8 mouse cellular contexts compared by ENCODE assay signal in the genomic region with DNA sequence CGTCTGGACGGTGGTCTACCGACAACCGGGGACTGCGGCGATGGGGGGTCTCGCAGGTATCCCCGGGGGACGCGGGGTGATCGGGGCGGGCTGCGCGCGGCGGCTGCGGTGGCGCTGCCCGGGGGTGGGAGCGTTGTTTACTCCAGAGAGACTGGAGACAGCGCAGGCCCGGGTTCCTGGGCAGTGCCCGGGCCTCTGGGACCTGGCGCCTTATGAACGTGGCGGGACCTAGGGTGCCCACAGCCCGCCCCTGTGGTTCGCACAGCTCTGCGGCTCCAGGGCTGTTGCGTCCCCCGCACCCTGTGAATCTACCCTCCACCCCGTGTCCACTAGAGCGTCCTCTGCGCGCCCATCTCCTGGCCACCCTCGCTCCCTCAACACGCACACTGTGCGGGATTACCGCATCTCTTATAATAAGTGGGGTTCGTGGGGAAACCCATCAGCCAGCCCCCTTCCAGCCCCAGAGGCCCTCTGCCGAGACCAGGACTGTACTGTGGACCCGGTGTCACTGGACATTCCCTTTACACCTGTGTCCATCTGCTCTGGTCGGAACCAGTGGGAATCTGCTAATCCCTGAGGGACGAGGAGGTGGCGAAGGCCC. TPM values are rescaled to one million over a fixed set of nuclear protein-coding genes. Genes with fewer than 3 reads are reported as not detected.
DNase-seq lines count a peak whose midpoint lies in the region; ATAC-seq lines count a peak whose summit lies in the region.

No protein-coding gene starts in this region.

- peaks cover 6% of the 10 kb centered on the region; the same call in 1 of the 2 replicates for H3K27me3 ChIP-seq in kidney, embryonic 15.5 days
- peaks cover 44% of the 10 kb centered on the region for H3K27me3 ChIP-seq in forebrain, embryonic 10.5 days (ENCODE audit: poor library complexity, severe bottlenecking)
- H3K27me3 ChIP-seq in limb, embryonic 15.5 days, result no peaks in the 10 kb centered on the region; the same call in 1 of the 2 replicates

- H3K27ac ChIP-seq in kidney, embryonic 15.5 days, result peak overlapping the region; percentile 72
- peak overlapping the region; percentile 90 for H3K27ac ChIP-seq in forebrain, embryonic 10.5 days
- H3K27ac ChIP-seq in limb, embryonic 15.5 days, result peak overlapping the region; percentile 22; the same call in 1 of the 2 replicates

- H3K4me3 ChIP-seq in kidney, embryonic 15.5 days (replicated peaks), result peak overlapping the region; percentile 76
- H3K4me3 ChIP-seq in forebrain, embryonic 10.5 days, result peak overlapping the region; percentile 95
- peak overlapping the region; percentile 70 for H3K4me3 ChIP-seq in limb, embryonic 15.5 days

- no peaks in the 10 kb centered on the region for H3K9me3 ChIP-seq in kidney, embryonic 15.5 days (replicated peaks)
- no peaks in the 10 kb centered on the region for H3K9me3 ChIP-seq in forebrain, embryonic 10.5 days
- no peaks in the 10 kb centered on the region for H3K9me3 ChIP-seq in limb, embryonic 15.5 days

- intact Hi-C loops in left cerebral cortex, postnatal 4 days (cut with DNase I), result loop anchor here (5.0 kb wide), 1 partner anchor 48 kb away; no protein-coding TSS in a partner anchor

- DNase-seq in kidney, postnatal 14 days, result no peak
- DNase-seq in adipocyte (ENCODE audit: low spot score), result peak; percentile 42
- no peak for DNase-seq in forebrain, embryonic 10.5 days (ENCODE audit: extremely low spot score, low spot score)
- no peak for DNase-seq in adrenal gland, postnatal 36 days
- DNase-seq in left cerebral cortex, postnatal 4 days, result no peak

- no peaks in the 10 kb centered on the region for H3K36me3 ChIP-seq in kidney, embryonic 15.5 days
- H3K36me3 ChIP-seq in forebrain, embryonic 10.5 days (replicated peaks), result peaks cover 1% of the 10 kb centered on the region; the same call in 1 of the 2 replicates
- peaks cover 5% of the 10 kb centered on the region; the same call in 1 of the 2 replicates for H3K36me3 ChIP-seq in limb, embryonic 15.5 days

- peak overlapping the region; percentile 85 for H3K4me2 ChIP-seq in kidney, embryonic 15.5 days
- H3K4me2 ChIP-seq in limb, embryonic 15.5 days, result peak overlapping the region; percentile 91

- H3K4me1 ChIP-seq in kidney, embryonic 15.5 days, result peaks cover 80% of the 10 kb centered on the region
- peaks cover 67% of the 10 kb centered on the region for H3K4me1 ChIP-seq in forebrain, embryonic 10.5 days
- H3K4me1 ChIP-seq in limb, embryonic 15.5 days, result peaks cover 69% of the 10 kb centered on the region

- WGBS in kidney, embryonic 15.5 days, result 7% methylated on average over 41 of the region's 45 CpGs
- WGBS in forebrain, embryonic 10.5 days, result 5% methylated on average over 45 of the region's 45 CpGs
- WGBS in limb, embryonic 15.5 days, result 6% methylated on average over 45 of the region's 45 CpGs

- peak; percentile 64 for ATAC-seq in kidney, embryonic 15.5 days (replicated peaks; ENCODE audit: low FRiP score)
- ATAC-seq in limb, embryonic 15.5 days (ENCODE audit: insufficient number of reproducible peaks, low FRiP score, low TSS enrichment, low read depth), result no peak
- ATAC-seq in neutrophil, adult 5-6 weeks (ENCODE audit: extremely low read depth, insufficient number of reproducible peaks, low FRiP score, poor library complexity, severe bottlenecking), result 0 out of 2 replicates have a peak, but pooled peaks have one; percentile 4

- peak overlapping the region; percentile 86 for H3K9ac ChIP-seq in kidney, embryonic 15.5 days
- peak overlapping the region; percentile 78 for H3K9ac ChIP-seq in limb, embryonic 15.5 days

RNA-seq across cellular contexts. Expression of gene Slc48a1, which starts 6.3 kb away (rescaled TPM):
- polyA plus RNA-seq in kidney, embryonic 15.5 days (2015; fragmentation: Nextera tagmentation; extraction: Ambion mirVana), result 57.5 and 58.8 TPM in 2 replicates
- 28.7 and 32.2 TPM in 2 replicates for polyA plus RNA-seq in forebrain, embryonic 10.5 days (2016; fragmentation: Nextera tagmentation; extraction: Ambion mirVana)
- polyA plus RNA-seq in limb, embryonic 15.5 days (2015; fragmentation: Nextera tagmentation; extraction: Ambion mirVana), result 58.7 and 59.0 TPM in 2 replicates
- 20.8 and 23.7 TPM in 2 replicates for total RNA-seq in neutrophil, adult 5-6 weeks (2017)
- total RNA-seq in adrenal gland, postnatal 36 days (2021), result 100 to 1,000 TPM; 107 to 130 TPM
- total RNA-seq in left cerebral cortex, postnatal 4 days (2021), result 10 to 100 TPM; 81.8 to 84.6 TPM

RNA-seq across cellular contexts. Expression of gene Rapgef3, which starts 16.9 kb away (rescaled TPM):
- polyA plus RNA-seq in kidney, embryonic 15.5 days (2015; fragmentation: Nextera tagmentation; extraction: Ambion mirVana), result 23.0 and 29.7 TPM in 2 replicates
- polyA plus RNA-seq in forebrain, embryonic 10.5 days (2016; fragmentation: Nextera tagmentation; extraction: Ambion mirVana), result 5.4 and 6.3 TPM in 2 replicates
- 9.8 and 10.7 TPM in 2 replicates for polyA plus RNA-seq in limb, embryonic 15.5 days (2015; fragmentation: Nextera tagmentation; extraction: Ambion mirVana)
- 2.6 and 4.3 TPM in 2 replicates for total RNA-seq in neutrophil, adult 5-6 weeks (2017)
- 10 to 100 TPM; 15.0 to 20.8 TPM for total RNA-seq in adrenal gland, postnatal 36 days (2021)
- 10 to 100 TPM; 21.2 to 24.2 TPM for total RNA-seq in left cerebral cortex, postnatal 4 days (2021)

RNA-seq across cellular contexts. Expression of gene Endou, which starts 53.5 kb away (rescaled TPM):
- 0.36 and 0.85 TPM in 2 replicates for polyA plus RNA-seq in kidney, embryonic 15.5 days (2015; fragmentation: Nextera tagmentation; extraction: Ambion mirVana)
- 0.11 and 0.12 TPM in 2 replicates for polyA plus RNA-seq in forebrain, embryonic 10.5 days (2016; fragmentation: Nextera tagmentation; extraction: Ambion mirVana)
- polyA plus RNA-seq in limb, embryonic 15.5 days (2015; fragmentation: Nextera tagmentation; extraction: Ambion mirVana), result 60.0 and 68.0 TPM in 2 replicates
- 2.9 and 3.7 TPM in 2 replicates for total RNA-seq in neutrophil, adult 5-6 weeks (2017)
- total RNA-seq in adrenal gland, postnatal 36 days (2021), result under 1 TPM; 0.66 to 0.70 TPM
- under 1 TPM; 0.16 to 0.18 TPM for total RNA-seq in left cerebral cortex, postnatal 4 days (2021)

RNA-seq across cellular contexts. Expression of gene Hdac7, which starts 59.6 kb away (rescaled TPM):
- polyA plus RNA-seq in kidney, embryonic 15.5 days (2015; fragmentation: Nextera tagmentation; extraction: Ambion mirVana), result 29.9 and 35.2 TPM in 2 replicates
- polyA plus RNA-seq in forebrain, embryonic 10.5 days (2016; fragmentation: Nextera tagmentation; extraction: Ambion mirVana), result 21.6 and 25.3 TPM in 2 replicates
- 33.5 and 34.1 TPM in 2 replicates for polyA plus RNA-seq in limb, embryonic 15.5 days (2015; fragmentation: Nextera tagmentation; extraction: Ambion mirVana)
- total RNA-seq in neutrophil, adult 5-6 weeks (2017), result 31.8 and 34.7 TPM in 2 replicates
- total RNA-seq in adrenal gland, postnatal 36 days (2021), result 10 to 100 TPM; 63.5 to 67.2 TPM
- 10 to 100 TPM; 41.0 to 41.3 TPM for total RNA-seq in left cerebral cortex, postnatal 4 days (2021)

Comparison
In these comparisons a context has a peak if more than half of its experiments do, and no peak if none do; other contexts are left out.
1. H3K27ac ChIP-seq: peak in every context shown above with its lines; median percentile 90 in forebrain, embryonic 10.5 days; 72 in kidney, embryonic 15.5 days; 22 in limb, embryonic 15.5 days.